Mouse (Mus musculus) liver, adult 2 months (tissue): ENCODE data around the gene Tmprss11g.

Experiments
- CTCF ChIP-seq: fragments of 200-500 bp; IDR thresholded peaks from 2 replicates; pipeline ENCODE4 v1.5.1; 2011; ENCODE audit warnings: low read depth, low read length, control low read depth
- POLR2A ChIP-seq: fragments of 200-500 bp; IDR thresholded peaks from 2 replicates; pipeline ENCODE4 v1.6.1; 2011; ENCODE audit warnings: low read length, control low read depth; ENCODE audit not compliant: insufficient read depth; ENCODE audit errors: extremely low read depth

DNA sequence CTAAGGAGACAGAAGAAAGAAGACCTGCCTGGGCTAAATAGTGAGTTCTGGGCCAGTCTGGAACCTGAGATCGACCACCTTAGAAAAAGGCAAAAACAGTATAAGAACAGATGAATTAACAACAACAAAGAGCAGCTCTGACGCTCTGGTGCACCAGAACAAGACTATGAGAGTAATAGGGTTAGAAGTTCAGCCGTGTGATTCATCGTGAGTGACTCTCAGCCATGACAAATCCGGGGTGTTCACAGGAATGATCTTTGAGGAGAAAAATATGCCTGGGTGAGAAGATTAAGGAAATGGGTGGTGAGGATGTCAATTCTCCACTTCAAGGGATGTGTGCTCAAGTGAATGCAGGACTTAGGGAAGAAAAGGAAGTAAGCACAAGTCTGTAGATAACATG, 6.9 kb downstream of the Tmprss11g start:
- TF ChIP-seq CTCF = no peak
- TF ChIP-seq POLR2A = no peak
